Mouse (Mus musculus): ENCODE data around the gene Pagr1a. TPM values are rescaled to one million over a fixed set of nuclear protein-coding genes. Genes with fewer than 3 reads are reported as not detected.

The Pagr1a gene
- polyA plus RNA-seq, 1 experiment = 5.9 TPM

Other genes with a start within 250 kb of the Pagr1a start
- gene Ypel3, start 240.4 kb downstream of the Pagr1a start, polyA plus RNA-seq (2012; ENCODE audit: insufficient read depth, insufficient read length, missing spikeins) = 156 and 157 TPM in 2 replicates
- gene Tbx6, start 235.9 kb downstream of the Pagr1a start, polyA plus RNA-seq (2012; ENCODE audit: insufficient read depth, insufficient read length, missing spikeins) = not detected in 2 replicates
- 46.4 and 53.3 TPM in 2 replicates for gene Ppp4c, start 224.9 kb downstream of the Pagr1a start, polyA plus RNA-seq (2012; ENCODE audit: insufficient read depth, insufficient read length, missing spikeins)
- gene Fam57b, start 219.7 kb downstream of the Pagr1a start, polyA plus RNA-seq (2012; ENCODE audit: insufficient read depth, insufficient read length, missing spikeins) = 50.7 and 63.7 TPM in 2 replicates
- gene 4930451I11Rik, start 185.7 kb downstream of the Pagr1a start, polyA plus RNA-seq (2012; ENCODE audit: insufficient read depth, insufficient read length, missing spikeins) = not detected in 2 replicates
- gene Doc2a, start 169.9 kb downstream of the Pagr1a start, polyA plus RNA-seq (2012; ENCODE audit: insufficient read depth, insufficient read length, missing spikeins) = not detected in 2 replicates
- 6.1 and 7.4 TPM in 2 replicates for gene Hirip3, start 155.4 kb downstream of the Pagr1a start, polyA plus RNA-seq (2012; ENCODE audit: insufficient read depth, insufficient read length, missing spikeins)
- gene Ino80e, start 155.0 kb downstream of the Pagr1a start, polyA plus RNA-seq (2012; ENCODE audit: insufficient read depth, insufficient read length, missing spikeins) = 16.4 and 27.1 TPM in 2 replicates
- gene Taok2, start 132.6 kb downstream of the Pagr1a start, polyA plus RNA-seq (2012; ENCODE audit: insufficient read depth, insufficient read length, missing spikeins) = 17.6 and 22.7 TPM in 2 replicates
- 41.9 and 45.2 TPM in 2 replicates for gene Tmem219, start 94.4 kb downstream of the Pagr1a start, polyA plus RNA-seq (2012; ENCODE audit: insufficient read depth, insufficient read length, missing spikeins)
- gene Kctd13, start 88.5 kb downstream of the Pagr1a start, polyA plus RNA-seq (2012; ENCODE audit: insufficient read depth, insufficient read length, missing spikeins) = 8.8 and 10.9 TPM in 2 replicates
- not detected in 2 replicates for gene Asphd1, start 67.8 kb downstream of the Pagr1a start, polyA plus RNA-seq (2012; ENCODE audit: insufficient read depth, insufficient read length, missing spikeins)
- gene Sez6l2, start 66.8 kb downstream of the Pagr1a start, polyA plus RNA-seq (2012; ENCODE audit: insufficient read depth, insufficient read length, missing spikeins) = 0.71 and 0.75 TPM in 2 replicates
- gene Cdipt, start 41.4 kb downstream of the Pagr1a start, polyA plus RNA-seq (2012; ENCODE audit: insufficient read depth, insufficient read length, missing spikeins) = 33.4 and 41.3 TPM in 2 replicates
- 2.0 and 2.3 TPM in 2 replicates for gene Cdiptos, start 41.3 kb downstream of the Pagr1a start, polyA plus RNA-seq (2012; ENCODE audit: insufficient read depth, insufficient read length, missing spikeins)
- gene Mvp, start 2.7 kb downstream of the Pagr1a start, polyA plus RNA-seq (2012; ENCODE audit: insufficient read depth, insufficient read length, missing spikeins) = 27.9 and 52.7 TPM in 2 replicates
- gene Pagr1b, start 868 bp downstream of the Pagr1a start, polyA plus RNA-seq (2012; ENCODE audit: insufficient read depth, insufficient read length, missing spikeins) = 14.1 TPM in 1 of 2 replicates, not detected in the other
- gene Gm42742, start 3.7 kb upstream of the Pagr1a start, polyA plus RNA-seq (2012; ENCODE audit: insufficient read depth, insufficient read length, missing spikeins) = 12.4 TPM in 1 of 2 replicates, not detected in the other
- gene Prrt2, start 3.9 kb upstream of the Pagr1a start, polyA plus RNA-seq (2012; ENCODE audit: insufficient read depth, insufficient read length, missing spikeins) = 0.55 and 0.58 TPM in 2 replicates
- 23.3 and 33.6 TPM in 2 replicates for gene Maz, start 9.7 kb upstream of the Pagr1a start, polyA plus RNA-seq (2012; ENCODE audit: insufficient read depth, insufficient read length, missing spikeins)
- gene Kif22, start 25.1 kb upstream of the Pagr1a start, polyA plus RNA-seq (2012; ENCODE audit: insufficient read depth, insufficient read length, missing spikeins) = not detected in 2 replicates
- not detected in 2 replicates for gene Zg16, start 70.0 kb upstream of the Pagr1a start, polyA plus RNA-seq (2012; ENCODE audit: insufficient read depth, insufficient read length, missing spikeins)
- 0.96 and 1.8 TPM in 2 replicates for gene AI467606, start 74.0 kb upstream of the Pagr1a start, polyA plus RNA-seq (2012; ENCODE audit: insufficient read depth, insufficient read length, missing spikeins)
- gene Qprt, start 104.9 kb upstream of the Pagr1a start, polyA plus RNA-seq (2012; ENCODE audit: insufficient read depth, insufficient read length, missing spikeins) = 0.75 and 1.5 TPM in 2 replicates
- 0.44 TPM in 1 of 2 replicates, not detected in the other for gene Spn, start 120.5 kb upstream of the Pagr1a start, polyA plus RNA-seq (2012; ENCODE audit: insufficient read depth, insufficient read length, missing spikeins)
- 15.3 and 17.4 TPM in 2 replicates for gene Cd2bp2, start 178.7 kb upstream of the Pagr1a start, polyA plus RNA-seq (2012; ENCODE audit: insufficient read depth, insufficient read length, missing spikeins)
- 9.8 and 12.8 TPM in 2 replicates for gene Tbc1d10b, start 191.1 kb upstream of the Pagr1a start, polyA plus RNA-seq (2012; ENCODE audit: insufficient read depth, insufficient read length, missing spikeins)
- 335 and 418 TPM in 2 replicates for gene Mylpf, start 191.5 kb upstream of the Pagr1a start, polyA plus RNA-seq (2012; ENCODE audit: insufficient read depth, insufficient read length, missing spikeins)
- 3.3 and 3.4 TPM in 2 replicates for gene Zfp553, start 215.7 kb upstream of the Pagr1a start, polyA plus RNA-seq (2012; ENCODE audit: insufficient read depth, insufficient read length, missing spikeins)
- gene Sept1, start 215.8 kb upstream of the Pagr1a start, polyA plus RNA-seq (2012; ENCODE audit: insufficient read depth, insufficient read length, missing spikeins) = 10.9 and 19.3 TPM in 2 replicates
- gene Zfp771, start 226.9 kb upstream of the Pagr1a start, polyA plus RNA-seq (2012; ENCODE audit: insufficient read depth, insufficient read length, missing spikeins) = 7.1 and 14.4 TPM in 2 replicates
- gene Dctpp1, start 243.4 kb upstream of the Pagr1a start, polyA plus RNA-seq (2012; ENCODE audit: insufficient read depth, insufficient read length, missing spikeins) = 38.1 and 41.3 TPM in 2 replicates